Mouse (Mus musculus) mouse trophoblast stem cell (cell line): ENCODE results near the gene Lrrc10.
"Not testable (repeated sequence)": the region's sequence is repeated elsewhere in the genome, so short reads cannot be mapped to it uniquely, and the experiment has no call there.

ENCODE experiments used
- in situ Hi-C, 2 experiments: fragments of 300-500 bp; cut with MseI, MboI; formaldehyde crosslinking; loops; 2 replicates in 1 of 2; 3 replicates in 1 of 2; pipeline ENCODE4 v1.15.1; 2025

Gene Lrrc10

DNA sequence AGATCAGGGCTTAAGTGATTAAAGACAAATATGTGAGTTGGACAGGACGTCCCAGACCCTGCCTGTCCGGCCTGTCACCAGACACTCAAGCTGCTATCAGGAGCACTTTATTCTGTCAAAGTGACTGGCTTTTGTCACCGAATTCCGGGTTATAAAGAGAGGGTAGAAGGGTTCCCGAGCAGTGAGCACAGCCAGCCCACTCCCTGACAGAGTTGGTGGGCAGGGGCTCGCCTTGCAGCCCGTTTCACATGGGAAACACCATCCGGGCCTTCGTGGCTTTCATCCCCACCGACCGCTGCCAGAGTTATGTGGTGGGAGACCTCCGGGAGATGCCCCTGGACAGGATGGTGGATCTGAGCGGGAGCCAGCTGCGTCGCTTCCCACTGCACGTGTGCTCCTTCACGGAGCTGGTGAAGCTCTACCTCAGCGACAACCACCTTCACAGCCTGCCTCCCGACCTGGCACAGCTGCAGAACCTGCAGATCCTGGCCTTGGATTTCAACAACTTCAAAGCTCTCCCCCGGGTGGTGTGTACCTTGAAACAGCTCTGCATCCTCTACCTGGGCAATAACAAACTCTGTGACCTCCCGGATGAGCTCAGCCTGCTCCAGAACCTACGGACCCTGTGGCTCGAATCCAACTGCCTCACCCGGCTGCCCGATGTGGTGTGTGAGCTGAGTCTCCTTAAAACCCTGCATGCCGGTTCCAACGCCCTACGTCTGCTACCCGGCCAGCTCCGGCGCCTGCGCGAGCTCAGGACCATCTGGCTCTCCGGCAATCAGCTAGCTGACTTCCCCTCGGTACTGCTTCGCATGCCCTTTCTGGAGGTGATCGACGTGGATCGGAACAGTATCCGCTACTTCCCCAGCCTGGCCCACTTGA is at the start of gene Lrrc10:
Gene Lrrc10 (plus strand): TSS at position 167 of the 882 bp plus-strand sequence.
- in situ Hi-C loops = no loop called here

DNA sequence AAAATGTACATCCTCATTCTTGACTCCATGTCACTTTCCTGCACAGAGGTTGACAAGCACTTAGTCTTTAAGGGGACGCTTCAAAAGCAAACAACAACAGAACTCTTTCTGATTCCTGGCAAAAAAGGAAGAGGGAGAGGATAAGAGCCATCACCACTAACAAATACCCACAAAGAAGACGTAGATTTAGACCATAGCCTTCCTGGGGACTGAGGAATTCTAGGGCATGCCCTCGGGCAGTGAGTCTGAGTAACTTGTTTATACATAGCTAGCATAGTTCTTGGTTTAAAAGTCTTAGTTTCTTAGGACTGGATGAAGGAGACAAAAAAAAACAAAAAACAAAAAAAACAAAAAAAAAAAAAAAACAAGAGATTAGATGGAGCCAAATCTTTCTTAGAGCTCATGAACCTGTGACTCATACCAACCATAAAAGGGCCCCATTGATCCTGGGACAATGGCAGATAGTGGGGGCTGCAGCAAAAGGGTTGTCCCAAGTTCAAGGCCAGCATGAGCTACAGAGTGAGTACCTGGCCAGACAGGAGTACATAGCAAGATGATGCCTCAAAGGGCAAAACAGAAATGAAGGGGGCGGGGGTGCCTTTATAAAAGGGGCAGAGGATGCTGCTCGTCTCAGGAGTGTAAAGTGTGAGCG is 49.4 kb upstream of the Lrrc10 start:
- in situ Hi-C loops = no loop called here

DNA sequence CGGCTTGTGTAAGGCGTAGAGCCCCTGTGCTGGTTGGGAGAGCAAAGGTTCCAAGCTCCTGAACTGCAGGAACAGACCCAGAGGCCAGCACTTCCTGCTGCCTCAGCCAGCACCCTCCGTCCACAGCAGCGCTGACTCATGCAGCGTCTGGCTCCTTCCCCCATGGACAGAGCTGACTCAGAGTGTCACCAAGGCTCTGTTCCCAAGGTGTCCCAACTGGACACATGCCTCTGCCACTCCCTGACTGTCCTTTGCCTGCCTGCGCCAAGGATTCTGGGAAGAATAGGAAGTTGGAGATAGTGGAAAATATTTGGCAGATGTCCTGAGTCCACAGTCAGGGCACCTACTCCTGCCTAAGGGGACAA is 48.9 kb upstream of the Lrrc10 start:
- in situ Hi-C loops = no loop called here

DNA sequence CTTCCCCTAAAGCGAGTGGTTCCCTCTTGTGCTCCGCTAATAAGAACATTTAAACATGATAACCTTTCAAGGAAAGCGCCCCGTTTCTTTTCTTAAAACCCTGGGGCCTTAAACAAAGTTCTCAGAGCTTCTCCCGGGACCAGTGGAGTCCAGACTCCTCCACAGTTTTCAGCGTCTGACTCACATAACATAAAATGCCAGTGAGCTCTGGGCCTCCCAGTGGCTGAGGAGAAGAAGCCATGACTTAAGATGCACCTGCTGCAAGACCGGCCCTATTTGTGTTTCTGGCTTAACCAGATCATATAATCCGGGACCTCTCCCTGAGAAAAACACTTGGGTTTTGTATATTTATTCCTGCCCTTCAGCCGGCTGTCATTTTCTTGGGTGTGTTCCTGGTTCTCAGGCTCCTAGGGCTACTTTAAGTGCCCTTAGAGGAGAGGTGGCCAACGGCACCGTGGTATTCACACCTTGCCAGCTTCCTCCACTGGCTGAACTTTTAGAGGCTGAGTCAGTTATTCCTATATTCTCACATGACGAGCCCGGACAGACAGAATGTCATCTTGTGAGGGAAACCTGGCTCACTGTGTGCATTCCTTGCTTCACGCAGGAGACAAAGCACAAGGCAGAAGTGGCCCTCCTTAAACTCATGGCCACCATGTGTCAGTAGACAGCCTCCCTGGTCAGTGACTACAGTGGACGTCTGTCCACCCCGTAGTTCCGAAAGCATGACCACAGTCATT is 46.3 kb upstream of the Lrrc10 start:
- in situ Hi-C loops = no loop called here

DNA sequence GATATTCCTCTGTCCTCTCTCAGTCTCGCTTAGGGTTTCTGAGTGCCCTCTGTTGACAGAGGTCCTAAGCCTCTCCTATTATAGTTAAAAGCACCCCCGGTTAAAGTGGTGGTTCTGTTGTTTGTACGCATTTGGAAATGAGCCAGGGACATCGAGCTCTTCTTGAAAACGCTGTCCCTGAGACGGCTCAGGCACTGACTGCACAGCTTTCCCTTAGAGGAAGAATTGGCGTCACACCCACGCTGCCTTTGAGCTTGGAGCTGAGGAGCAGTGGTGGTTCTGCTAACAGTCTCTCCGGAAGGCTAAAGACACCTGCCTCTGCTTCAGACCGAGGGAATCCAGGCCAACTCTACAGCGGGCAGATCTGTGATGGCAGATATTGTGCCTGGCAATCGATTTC is 44.2 kb upstream of the Lrrc10 start:
- in situ Hi-C loops = no loop called here

DNA sequence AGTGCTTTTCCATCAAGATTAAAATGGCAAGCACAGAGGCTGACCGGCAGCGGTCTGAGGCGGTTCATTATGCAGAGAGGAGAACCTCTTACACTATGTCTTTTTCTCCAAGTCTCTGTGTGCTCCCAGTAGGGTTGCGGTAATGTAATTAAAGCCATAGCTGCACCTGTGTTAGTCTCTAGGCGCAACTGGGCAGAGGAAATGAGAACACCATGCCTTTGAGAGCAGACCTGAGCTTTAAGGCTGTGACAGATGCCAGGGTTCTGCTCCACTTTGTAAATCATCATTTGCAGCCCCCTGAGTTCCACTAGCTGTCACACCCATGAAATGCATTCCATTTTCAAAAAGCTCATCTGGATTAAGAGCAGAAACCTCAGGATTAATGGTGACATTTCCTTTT is 40.4 kb upstream of the Lrrc10 start:
- in situ Hi-C loops = no loop called here

DNA sequence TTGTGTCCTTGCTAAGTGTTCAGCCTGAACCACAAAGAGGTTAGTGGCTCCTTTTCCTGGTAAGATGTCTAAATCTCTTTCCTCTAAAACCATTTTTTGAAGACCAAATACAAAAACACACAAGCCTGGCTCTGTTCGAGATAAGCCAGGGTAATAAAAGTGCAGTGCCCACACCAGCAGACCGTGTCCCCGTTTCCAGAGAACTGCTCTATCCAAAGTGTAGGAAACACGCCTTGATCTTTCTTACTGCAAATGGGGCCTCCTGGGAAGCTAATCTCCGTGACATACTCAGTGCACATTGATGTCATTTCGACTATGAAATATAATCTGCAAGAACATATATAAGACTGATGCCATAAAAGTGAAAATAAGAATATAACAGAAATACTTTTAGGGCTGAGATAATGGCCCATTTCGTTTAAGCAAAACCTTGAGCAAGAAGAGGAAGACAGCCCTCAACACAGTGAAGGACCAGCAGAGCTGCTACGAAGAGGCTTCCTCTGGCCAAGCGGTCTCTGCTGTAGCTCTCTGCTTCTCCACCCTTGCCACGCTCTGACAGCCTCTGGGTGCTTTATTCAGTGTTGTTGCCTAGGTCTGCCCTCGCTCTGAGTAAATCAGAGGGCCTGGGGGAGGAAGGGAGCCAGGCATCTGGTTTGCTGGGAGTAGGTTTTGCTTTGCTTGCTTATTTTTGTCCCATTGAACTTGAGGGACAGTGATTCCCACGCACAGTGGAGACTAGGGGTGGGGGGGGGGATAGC is 39.3 kb upstream of the Lrrc10 start:
- in situ Hi-C loops = no loop called here

DNA sequence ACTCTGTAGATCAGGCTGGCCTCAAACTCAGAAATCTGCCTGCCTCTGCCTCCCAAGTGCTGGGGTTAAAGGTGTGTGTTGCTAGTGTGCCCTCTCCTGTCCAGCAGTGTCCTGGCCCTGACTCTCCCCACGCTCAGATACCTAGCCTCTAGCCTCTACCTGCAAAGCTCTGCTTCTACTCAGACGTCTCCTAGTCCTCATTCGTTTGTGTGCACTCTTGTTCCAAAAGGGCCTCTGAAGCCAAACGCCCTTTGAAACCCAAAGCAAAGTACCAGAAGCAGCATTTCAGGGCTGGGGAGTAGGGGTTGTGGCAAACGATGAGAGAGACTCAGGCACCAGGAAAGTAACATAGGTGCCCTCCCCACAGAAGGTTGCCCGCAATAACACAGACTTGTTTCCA is 35.5 kb upstream of the Lrrc10 start:
- in situ Hi-C loops = no loop called here

DNA sequence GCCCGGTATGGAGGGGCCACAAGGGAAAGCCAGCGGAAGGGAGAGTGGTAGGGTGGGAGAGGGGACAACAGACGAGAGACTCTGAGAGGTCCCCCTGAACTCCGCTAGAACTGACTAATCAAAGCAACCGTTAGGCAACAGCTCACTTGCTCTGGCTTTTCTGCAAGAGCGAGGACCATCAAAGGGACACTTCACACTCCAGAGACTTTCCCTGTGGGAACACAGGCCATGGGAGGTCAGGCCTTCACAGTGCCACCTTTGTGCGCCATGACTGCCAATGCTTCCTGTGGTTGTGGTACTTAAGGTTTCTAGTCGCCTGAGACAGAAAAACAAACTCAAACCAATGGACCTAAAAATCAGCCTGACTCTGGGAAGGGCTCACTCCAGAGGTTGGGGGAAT is 34.1 kb upstream of the Lrrc10 start:
- in situ Hi-C loops = no loop called here

DNA sequence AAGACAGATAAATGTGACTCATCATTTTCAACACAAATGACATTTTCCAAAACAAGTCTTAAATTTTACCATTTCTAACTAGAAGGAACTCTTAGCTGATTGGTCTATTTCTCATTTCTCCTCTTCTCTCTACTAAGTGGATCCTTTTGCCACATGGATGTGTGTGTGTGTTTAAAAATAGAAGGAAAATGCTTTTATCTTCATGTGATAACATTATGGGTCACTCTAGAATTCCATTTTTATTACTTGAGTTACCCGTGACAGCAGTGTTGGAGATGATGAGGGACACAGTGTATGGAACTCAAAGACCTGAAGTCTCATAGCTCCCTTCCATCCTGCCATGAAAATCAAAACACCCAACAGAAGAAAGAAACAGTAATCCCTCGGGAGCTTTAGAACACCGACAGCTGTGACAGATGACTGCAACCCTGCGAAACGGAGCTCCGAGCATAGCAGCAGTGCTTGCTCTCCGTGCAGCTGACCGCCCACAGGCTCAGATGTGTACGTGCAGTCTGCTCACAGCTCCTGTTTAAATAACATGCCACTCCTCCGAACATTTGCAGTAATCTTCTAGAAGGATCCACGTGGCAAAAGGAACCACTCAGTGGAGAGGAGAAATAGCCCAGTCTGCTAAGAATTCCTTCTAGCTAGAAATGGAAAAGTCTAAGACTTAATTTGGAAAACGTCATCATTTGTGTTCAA is 31.3 kb upstream of the Lrrc10 start:
- in situ Hi-C loops = no loop called here

DNA sequence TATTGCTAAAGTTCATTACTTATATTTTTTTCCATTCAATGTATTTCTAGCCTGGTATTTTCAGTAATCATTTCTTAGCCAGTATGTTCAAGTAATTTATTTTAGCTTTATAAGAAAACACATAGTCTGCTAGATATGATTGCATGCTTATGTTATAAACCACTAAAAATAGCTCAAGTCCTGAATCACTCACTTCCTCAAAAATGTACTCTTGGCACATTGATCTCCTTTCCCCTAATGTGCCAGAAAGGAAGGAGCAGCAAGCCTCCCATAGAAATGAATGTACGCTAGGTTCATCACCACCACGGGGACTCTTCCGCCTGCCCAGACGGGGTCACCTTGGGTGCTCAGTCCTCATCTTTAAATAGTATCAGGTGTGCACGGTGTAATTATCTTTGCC is 30.6 kb upstream of the Lrrc10 start:
- in situ Hi-C loops = no loop called here

DNA sequence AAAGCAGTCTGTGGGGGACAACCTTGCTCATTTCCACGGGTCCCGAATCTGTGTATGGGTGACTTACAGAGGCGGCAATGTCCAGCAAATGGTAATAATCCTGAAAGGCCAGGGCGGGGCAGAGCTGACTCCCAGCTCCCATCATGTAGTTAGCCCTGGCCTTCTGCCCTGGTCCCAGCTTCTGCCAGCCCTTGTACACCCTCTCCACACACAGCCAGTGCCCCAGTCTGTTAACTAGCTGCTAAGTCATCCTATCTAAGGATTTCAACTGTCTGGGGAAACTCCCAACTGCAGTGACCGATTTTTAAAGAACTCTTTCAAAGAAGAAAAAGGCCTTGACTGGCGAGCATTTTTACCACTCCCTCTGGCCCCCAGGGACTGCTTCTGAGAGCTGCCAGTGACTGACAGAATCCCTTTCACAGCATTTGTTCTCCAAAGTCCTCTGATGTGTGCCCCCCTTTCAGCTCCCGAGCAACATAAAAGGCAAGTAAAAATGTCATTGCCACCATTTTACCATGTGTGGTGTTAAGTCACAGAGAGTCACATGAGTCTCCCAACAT is 26.8 kb upstream of the Lrrc10 start:
- in situ Hi-C loops = no loop called here

DNA sequence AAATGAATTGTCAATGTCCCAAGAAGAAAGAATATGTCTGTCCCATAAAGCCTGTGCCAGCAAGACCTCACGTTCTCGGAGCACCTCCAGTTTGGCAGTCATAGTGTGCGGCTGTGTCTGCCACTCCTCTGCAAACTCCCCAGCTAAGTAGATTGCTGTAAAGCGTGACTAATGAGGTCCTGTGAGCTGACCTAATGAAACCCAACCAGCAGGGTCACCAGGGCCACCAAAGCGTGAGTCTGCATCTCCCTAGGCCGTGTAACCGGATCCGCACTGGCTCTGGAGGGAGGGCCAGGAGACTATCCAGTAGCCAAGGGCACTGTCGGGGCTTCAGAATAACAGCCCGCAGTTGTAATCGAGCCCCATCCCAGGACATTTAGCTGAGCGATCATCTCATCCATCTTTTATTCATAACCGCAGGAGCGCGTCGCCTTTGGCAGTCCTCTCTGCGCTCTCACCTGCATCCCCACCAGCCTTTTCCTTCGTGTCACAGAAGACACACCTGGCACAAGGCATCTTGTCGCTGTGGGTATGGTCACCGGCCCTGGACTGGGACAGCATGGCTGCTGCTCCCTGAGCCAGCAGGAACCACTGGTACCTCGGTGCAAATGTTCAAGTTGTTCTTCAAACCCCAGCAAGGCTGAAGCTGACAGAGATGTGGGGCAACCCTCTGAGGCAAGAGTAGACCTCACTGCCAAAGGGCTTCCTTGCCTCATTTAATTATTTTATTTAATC is 24.0 kb upstream of the Lrrc10 start:
- in situ Hi-C loops = no loop called here

DNA sequence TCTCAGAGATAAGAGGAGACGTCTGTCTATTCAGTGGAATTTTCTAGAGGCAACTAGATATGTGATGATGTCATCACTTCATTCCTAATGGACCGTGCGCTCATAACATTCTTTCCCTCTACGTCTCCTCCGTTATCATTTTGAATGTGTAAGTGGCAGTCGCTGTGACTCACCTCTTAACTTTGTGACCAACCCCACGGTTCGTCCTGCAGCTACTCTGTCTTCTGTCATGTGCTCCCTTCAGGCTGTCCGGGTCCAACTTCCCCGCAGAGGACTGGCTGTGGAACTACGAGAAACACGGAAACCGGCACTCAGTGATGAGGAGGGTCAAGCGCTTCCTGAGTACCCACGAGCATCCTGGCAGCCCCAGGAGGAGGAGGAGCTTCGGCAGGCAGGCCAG is 21.4 kb upstream of the Lrrc10 start:
- in situ Hi-C loops = no loop called here

DNA sequence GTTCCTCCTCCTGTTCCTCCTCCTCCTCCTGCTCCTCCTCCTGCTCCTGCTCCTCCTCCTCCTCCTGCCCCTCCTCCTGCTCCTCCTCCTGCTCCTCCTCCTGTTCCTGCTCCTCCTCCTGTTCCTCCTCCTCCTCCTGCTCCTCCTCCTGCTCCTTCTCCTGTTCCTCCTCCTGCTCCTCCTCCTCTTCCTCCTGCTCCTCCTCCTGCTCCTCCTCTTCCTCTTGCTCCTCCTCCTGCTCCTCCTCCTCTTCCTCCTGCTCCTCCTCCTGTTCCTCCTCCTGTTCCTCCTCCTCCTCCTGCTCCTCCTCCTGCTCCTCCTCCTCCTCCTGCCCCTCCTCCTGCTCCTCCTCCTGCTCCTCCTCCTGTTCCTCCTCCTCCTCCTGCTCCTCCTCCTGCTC is 19.4 kb upstream of the Lrrc10 start:
- in situ Hi-C loops = not testable (repeated sequence)

DNA sequence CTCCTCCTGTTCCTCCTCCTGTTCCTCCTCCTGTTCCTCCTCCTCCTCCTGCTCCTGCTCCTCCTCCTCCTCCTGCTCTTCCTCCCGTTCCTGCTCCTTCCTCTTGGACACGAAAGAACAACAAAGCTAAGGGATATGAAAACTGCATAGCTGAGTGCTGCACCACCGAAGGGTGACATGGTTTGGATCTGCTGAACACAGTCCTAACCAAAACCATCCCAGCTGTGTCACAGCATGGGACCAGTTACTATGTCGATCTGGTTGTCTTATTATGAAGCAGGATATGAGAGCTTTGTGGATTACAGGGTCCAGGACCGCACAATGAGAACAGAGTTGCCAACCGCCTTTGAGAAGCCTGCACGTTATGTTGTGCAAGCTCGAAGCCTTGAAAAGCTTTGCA is 19.0 kb upstream of the Lrrc10 start:
- in situ Hi-C loops = no loop called here

DNA sequence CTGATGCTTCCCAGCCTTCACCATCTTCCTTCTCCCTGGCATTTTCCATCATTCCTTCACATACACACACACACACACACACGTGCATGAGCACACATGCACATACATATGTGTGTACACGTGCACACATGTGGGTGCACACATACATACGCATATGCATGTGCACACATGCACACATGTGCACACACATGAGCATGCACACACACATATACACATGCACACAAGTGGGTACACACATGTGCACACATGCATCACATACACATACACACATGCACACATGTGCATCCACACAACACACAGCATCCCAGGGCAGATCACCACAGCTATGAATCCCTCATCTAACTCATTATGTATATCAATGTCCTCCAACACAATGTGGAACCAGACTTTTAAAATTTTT is 14.0 kb upstream of the Lrrc10 start:
- in situ Hi-C loops = no loop called here

DNA sequence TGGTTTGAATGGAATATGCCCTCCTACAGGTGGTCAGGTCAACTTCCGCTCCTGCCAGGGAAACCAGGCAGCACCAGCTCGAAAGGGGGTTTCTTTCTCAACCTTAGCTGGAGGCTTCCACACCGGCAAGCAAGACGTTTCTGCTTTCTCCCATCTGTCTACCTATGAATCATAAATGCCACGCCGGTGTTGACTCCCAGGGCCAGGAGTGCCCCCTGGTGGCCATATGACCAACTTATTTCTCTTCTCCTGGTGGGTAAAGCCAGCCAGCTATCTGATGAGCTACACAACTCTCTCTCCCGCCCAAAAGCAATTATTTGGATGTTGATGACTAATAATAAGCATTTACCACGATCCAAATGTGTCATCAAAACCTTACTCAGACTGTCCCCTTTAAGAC is 11.4 kb upstream of the Lrrc10 start:
- in situ Hi-C loops = no loop called here

DNA sequence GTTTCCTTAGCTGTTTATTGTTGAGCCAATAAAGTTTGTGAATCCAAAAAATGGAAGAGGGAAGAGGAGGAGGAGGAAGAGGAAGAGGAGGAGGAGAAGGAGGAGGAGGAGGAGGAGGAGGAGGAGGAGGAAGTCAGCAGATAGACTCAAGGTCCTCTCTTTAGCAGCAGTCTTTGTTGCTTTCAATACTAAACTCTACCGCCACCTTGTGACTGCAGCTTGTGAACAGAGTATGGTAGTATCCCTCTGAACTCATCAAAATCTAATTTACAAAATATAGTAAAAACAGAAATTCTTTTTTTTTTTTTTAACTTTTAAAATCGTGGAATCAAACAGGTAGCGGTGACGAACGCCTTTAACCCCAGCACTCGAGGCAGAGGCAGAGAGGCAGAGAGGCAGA is 4.8 kb upstream of the Lrrc10 start:
- in situ Hi-C loops = no loop called here

DNA sequence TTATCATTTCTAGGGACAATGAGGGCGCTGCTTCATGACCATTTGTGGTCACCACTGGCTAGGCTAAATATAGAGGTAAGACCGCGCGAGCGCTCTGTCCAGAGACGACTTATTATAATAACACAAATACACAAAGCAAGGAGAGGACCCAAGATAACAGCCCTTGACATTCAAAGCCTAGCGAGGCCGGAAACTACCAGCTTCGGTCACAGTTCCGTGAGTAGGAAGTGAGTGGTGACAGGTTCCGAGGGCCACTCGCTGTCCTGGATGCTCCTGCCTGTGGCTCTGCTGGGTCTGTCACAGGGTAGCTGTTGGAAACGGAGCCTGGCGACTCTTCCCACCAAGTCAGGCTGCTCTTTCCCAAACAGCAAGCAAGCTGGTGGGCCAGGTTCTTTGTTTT is 2.8 kb upstream of the Lrrc10 start:
- in situ Hi-C loops = no loop called here
